Mouse (Mus musculus) G1E (cell line): Measurements from ENCODE around the gene Htr1f. TPM values are rescaled to one million over a fixed set of nuclear protein-coding genes. Genes with fewer than 3 reads are reported as not detected.

ENCODE experiments used
- ATAC-seq: 2 replicates; pipeline ENCODE4 v1.8.0; 2016; ENCODE audit warnings: mild to moderate bottlenecking; ENCODE audit not compliant: insufficient number of reproducible peaks, poor library complexity, low FRiP score, severe bottlenecking; ENCODE audit errors: extremely low read depth
- DNase-seq: peaks from one replicate; pipeline ENCODE4 v3.0.0; 2012; ENCODE audit warnings: low spot score
- H3K27me3 ChIP-seq: 2 replicates; pipeline ENCODE4 v1.6.1; 2012; ENCODE audit warnings: mild to moderate bottlenecking, low read length, inconsistent platforms; ENCODE audit not compliant: insufficient read depth
- H3K36me3 ChIP-seq: replicated peaks from 2 replicates; pipeline ENCODE3; 2012; ENCODE audit warnings: mild to moderate bottlenecking, inconsistent platforms
- H3K4me1 ChIP-seq: 2 replicates; pipeline ENCODE4 v1.6.1; 2012; ENCODE audit warnings: low read depth, low read length, inconsistent platforms, mixed read lengths; ENCODE audit not compliant: insufficient read depth
- H3K4me3 ChIP-seq: 2 replicates; pipeline ENCODE4 v1.5.1; 2012; ENCODE audit warnings: low read depth, mild to moderate bottlenecking, inconsistent platforms, low read length, moderate library complexity, mixed read lengths
- H3K9me3 ChIP-seq: replicated peaks from 2 replicates; pipeline ENCODE4 v1.6.1; 2012; ENCODE audit warnings: inconsistent platforms
- CTCF ChIP-seq: IDR thresholded peaks from 2 replicates; pipeline ENCODE4 v1.5.1; 2012; ENCODE audit warnings: low read depth, low read length, inconsistent platforms, mixed read lengths
- GATA1 ChIP-seq: IDR thresholded peaks from 2 replicates; pipeline ENCODE4 v1.6.1; 2012; ENCODE audit warnings: borderline replicate concordance, low read length, inconsistent platforms, mixed read lengths
- GATA2 ChIP-seq: IDR thresholded peaks from 2 replicates; pipeline ENCODE4 v1.6.1; 2012; ENCODE audit warnings: low read depth, low read length, inconsistent platforms, borderline replicate concordance
- POLR2AphosphoS5 ChIP-seq: IDR thresholded peaks from 2 replicates; pipeline ENCODE4 v1.6.1; 2012; ENCODE audit warnings: low read depth, low read length, inconsistent platforms; ENCODE audit not compliant: insufficient replicate concordance
- TAL1 ChIP-seq: conservative IDR thresholded peaks from 2 replicates; pipeline ENCODE4 v1.6.1; 2012; ENCODE audit warnings: low read depth, low read length, inconsistent platforms, mixed read lengths
- polyA plus RNA-seq: library from polyadenylated mRNA; stranded (reverse); fragments of >175 nt; gene quantifications from 2 replicates; pipeline ENCODE4 v1.2.3, GENCODE M21; 2012
- total RNA-seq, 2 experiments: library from RNA; stranded (forward) in 1 of 2; stranded (reverse) in 1 of 2; fragments of 200-1000 nt in 1 of 2; fragments of >200 nt in 1 of 2; fragmentation: Nextera tagmentation in 1 of 2; gene quantifications; 2 replicates each; pipeline ENCODE4 v1.2.3; 2014 to 2017

The Htr1f gene
- total RNA-seq (2014; fragmentation: Nextera tagmentation) (not detected in 2 replicates), total RNA-seq (2017) (not detected in 2 replicates), polyA plus RNA-seq (not detected in 2 replicates)

DNA sequence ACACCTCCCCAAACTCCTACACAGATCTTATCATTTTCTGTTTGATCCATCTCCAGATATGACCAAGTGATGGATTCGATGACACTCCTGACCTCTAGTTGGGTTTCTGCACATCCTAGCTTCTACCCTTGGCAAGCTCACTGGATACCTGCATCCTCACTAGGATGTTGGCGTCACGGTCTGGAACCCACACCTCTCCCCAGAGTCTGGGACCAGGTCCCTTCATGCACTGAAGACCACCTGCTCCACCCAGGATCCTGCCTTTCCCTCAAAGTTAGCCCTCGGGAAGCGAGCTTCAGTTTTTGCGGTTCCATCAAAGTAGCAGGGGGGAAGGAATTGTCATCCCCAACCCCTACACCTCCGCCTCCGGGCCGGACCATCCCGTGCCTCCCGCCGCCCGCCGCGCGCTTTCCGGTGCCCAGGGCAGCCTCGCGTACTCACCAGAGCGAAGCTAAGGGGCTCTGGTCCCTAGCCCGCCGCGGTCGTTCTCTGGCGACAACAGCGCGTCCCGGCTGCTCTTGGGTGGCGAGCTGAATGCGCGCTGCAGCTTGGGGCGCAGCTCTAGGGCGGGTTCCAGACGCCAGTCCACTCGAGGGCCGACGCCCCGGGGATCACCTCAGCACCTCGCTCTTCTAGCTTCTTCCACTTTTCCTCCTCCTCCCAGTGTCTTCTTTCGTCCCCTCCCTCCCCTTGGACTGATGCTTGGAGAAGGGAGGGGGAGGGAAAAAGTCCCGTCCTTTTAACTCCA, at the start of gene Htr1f:
Htr1f (minus strand) TSS at position 671 of the 748 bp plus-strand sequence.
- no peaks in the 10 kb centered on the region for H3K4me1 ChIP-seq
- DNase-seq (no peak), ATAC-seq (no peak)
- H3K9me3 ChIP-seq: peaks cover 2% of the 10 kb centered on the region; the same call in 1 of the 2 replicates
- no peak within 1 kb of the TSS for H3K4me3 ChIP-seq
- no peaks in the 10 kb centered on the region for H3K27me3 ChIP-seq
- TF ChIP-seq TAL1 (no peak), POLR2AphosphoS5 (no peak), GATA2 (no peak), GATA1 (no peak), CTCF (no peak)
- no peaks in the 10 kb centered on the region for H3K36me3 ChIP-seq

DNA sequence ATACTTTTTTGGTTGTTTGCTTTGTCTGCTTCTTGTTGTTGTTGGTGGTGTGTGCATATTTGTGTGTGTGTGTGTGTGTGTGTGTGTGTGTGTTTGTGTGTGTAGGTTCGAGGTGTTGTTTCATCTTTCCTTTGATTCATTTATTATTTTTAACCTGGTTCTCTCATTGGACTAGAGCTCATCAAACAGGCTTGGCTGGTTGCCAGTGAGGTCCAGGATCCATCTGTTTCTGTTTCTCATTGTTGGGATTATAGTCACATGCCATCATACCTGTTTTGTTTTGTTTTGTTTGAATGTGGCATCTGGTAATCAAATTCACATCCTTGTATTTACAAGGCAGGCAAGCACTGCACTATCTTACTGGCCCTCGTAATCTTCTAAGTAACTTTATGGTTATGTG, 34.1 kb upstream of the Htr1f start:
- H3K36me3 ChIP-seq: no peaks in the 10 kb centered on the region
- H3K27me3 ChIP-seq: no peaks in the 10 kb centered on the region
- H3K9me3 ChIP-seq: no peaks in the 10 kb centered on the region
- DNase-seq (no peak), ATAC-seq (no peak)
- H3K4me1 ChIP-seq: no peaks in the 10 kb centered on the region
- no peak overlapping the region for H3K4me3 ChIP-seq
- TF ChIP-seq TAL1 (no peak), GATA2 (no peak), CTCF (no peak), POLR2AphosphoS5 (no peak)

DNA sequence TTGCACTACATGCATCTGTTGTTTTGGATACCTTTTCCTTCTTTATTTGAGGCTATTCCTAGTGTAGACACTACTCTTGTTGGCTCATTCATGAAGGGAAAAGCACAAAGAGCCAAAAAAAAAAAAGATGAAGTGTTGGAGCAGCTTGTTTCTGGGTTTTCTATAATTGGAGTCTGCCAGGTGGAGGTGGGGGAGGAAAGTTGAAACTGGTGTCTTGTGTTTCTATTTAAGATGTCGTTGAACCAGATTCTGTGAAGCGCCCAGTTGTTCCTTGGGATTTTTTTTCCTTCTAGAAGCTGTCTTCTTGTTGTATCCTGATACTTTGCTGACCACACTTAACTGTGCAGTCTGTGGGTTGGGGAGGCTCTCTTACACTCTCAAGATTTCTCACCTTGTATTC, 23.7 kb upstream of the Htr1f start:
- DNase-seq (no peak), ATAC-seq (no peak)
- no peak overlapping the region for H3K4me3 ChIP-seq
- no peaks in the 10 kb centered on the region for H3K4me1 ChIP-seq
- TF ChIP-seq CTCF: no peak
- no peak for TF ChIP-seq TAL1
- TF ChIP-seq GATA2: no peak
- TF ChIP-seq GATA1: no peak
- no peak for TF ChIP-seq POLR2AphosphoS5
- no peaks in the 10 kb centered on the region for H3K9me3 ChIP-seq
- H3K36me3 ChIP-seq: no peaks in the 10 kb centered on the region
- H3K27me3 ChIP-seq: no peaks in the 10 kb centered on the region

DNA sequence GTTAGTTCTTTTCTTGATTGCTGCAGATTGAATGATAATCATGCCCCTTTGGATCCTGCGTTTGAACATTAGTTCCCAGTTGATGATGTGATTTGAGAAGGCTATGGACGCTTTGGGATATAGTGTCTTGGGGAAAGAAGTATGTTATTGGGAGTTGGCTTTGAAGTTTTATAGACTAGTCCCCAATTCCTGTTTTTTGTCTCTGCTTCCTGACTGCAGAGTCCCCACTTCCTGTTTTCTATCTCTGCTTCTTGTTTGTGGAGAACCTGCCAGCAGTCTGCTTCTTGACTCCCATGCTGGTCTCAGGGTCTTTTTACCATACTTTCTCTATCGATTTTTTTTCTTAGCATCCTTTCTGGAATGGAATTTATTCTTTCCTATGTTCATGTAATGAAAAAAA, 22.2 kb upstream of the Htr1f start:
- ATAC-seq (no peak), DNase-seq (no peak)
- no peak for TF ChIP-seq TAL1
- TF ChIP-seq GATA1: no peak
- TF ChIP-seq POLR2AphosphoS5: no peak
- TF ChIP-seq GATA2: no peak
- TF ChIP-seq CTCF: no peak
- H3K9me3 ChIP-seq: no peaks in the 10 kb centered on the region
- no peaks in the 10 kb centered on the region for H3K4me1 ChIP-seq
- H3K36me3 ChIP-seq: no peaks in the 10 kb centered on the region
- H3K27me3 ChIP-seq: no peaks in the 10 kb centered on the region
- no peak overlapping the region for H3K4me3 ChIP-seq

DNA sequence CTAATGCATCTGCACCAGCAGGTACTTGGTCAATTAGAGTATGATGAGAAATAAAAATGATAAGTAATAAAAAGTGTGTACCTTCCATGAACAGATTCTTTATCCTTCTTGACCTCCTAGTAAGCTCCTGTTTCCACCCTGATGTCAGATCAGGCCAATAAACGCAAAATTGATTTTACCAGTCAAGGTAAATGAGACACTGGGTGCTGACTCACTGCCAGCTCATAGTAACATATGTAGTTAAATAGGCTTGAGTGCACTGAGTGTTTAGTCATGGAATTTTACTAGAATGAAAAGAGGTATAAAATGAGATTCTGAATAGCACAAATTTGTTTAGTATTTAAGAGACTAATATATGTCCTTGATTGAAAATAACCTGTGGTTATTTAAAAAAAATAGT, 6.6 kb upstream of the Htr1f start:
- H3K4me1 ChIP-seq: no peaks in the 10 kb centered on the region
- H3K9me3 ChIP-seq: no peaks in the 10 kb centered on the region
- no peak overlapping the region for H3K4me3 ChIP-seq
- no peaks in the 10 kb centered on the region for H3K27me3 ChIP-seq
- no peak for TF ChIP-seq GATA1
- ATAC-seq: no peak
- no peaks in the 10 kb centered on the region for H3K36me3 ChIP-seq
- no peak for DNase-seq

DNA sequence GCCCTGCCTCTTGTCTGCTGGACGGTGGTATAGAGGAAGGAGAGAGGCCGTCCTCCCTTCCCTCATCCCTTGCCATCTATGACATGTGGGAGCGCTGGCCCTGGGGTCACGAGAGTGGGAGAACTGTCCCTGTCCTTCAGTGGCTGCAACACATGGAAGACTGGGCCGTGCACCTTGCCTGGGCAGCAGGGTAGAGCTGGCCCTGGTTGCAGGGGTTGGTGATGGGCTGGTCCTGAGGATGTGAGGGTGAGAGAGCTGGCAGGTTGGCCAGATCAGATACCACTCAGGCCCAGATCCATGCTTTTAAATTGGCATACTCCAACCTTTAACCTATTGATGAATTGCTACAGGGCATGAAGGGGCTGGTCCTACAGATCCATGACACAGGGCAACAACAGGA, 12.1 kb downstream of the Htr1f start:
- Histone ChIP-seq H3K9me3 (no peaks in the 10 kb centered on the region), H3K36me3 (no peaks in the 10 kb centered on the region), H3K4me3 (no peak overlapping the region), H3K27me3 (no peaks in the 10 kb centered on the region), H3K4me1 (no peaks in the 10 kb centered on the region)
- no peak for TF ChIP-seq CTCF
- TF ChIP-seq POLR2AphosphoS5: no peak
- TF ChIP-seq TAL1: no peak
- no peak for TF ChIP-seq GATA1
- TF ChIP-seq GATA2: no peak
- DNase-seq: no peak
- ATAC-seq: no peak

DNA sequence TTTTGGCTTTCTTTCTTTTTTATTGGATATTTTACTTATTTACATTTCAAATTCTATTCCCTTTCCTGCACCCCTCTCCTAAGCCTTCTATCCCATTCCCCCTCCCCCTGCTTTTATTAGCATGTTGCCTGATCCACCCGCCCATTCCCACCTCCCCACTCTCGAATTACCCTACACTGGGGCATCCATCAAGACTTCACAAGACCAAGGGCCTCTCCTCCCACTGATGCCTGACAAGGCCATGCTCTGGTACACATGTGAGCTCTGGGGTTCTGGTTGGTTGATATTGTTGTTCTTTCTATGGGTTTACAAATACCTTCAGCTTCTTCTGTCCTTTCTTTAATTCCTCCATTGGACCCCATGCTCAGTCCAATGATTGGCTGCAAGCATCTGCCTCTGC, 22.2 kb downstream of the Htr1f start:
- DNase-seq (no peak), ATAC-seq (no peak)
- Histone ChIP-seq H3K36me3 (no peaks in the 10 kb centered on the region), H3K27me3 (no peaks in the 10 kb centered on the region), H3K4me3 (no peak overlapping the region), H3K4me1 (no peaks in the 10 kb centered on the region), H3K9me3 (no peaks in the 10 kb centered on the region)
- TF ChIP-seq TAL1: no peak
